Mouse (Mus musculus): ENCODE results near the gene Phf10.
"Not testable (repeated sequence)": the region's sequence is repeated elsewhere in the genome, so short reads cannot be mapped to it uniquely, and the experiment has no call there.

Phf10 gene

GRCm38 (mm10) chr17:14943009-14943728 lies 17.9 kb downstream of the Phf10 start, which contains the start of the genes Wdr27 and 1600012H06Rik:
TSS of gene Wdr27 (minus strand) at chr17:14943158.
TSS of gene 1600012H06Rik (plus strand) at chr17:14943184.
- peak; percentile 97 for DNase-seq

GRCm38 (mm10) chr17:14942181-14942580 lies 18.9 kb downstream of the Phf10 start:
- DNase-seq, result peak; percentile 36

GRCm38 (mm10) chr17:14935841-14936605 lies 25.1 kb downstream of the Phf10 start:
- no peak for DNase-seq

GRCm38 (mm10) chr17:14935280-14935679 lies 25.8 kb downstream of the Phf10 start:
- DNase-seq, result not testable (repeated sequence)

GRCm38 (mm10) chr17:14931469-14931868 lies 29.6 kb downstream of the Phf10 start:
- no peak for DNase-seq

- DNase-seq, result no peak
These were observed 30.4 kb downstream of the Phf10 start for GRCm38 (mm10) chr17:14930697-14931096.

GRCm38 (mm10) chr17:14928631-14929030 lies 32.4 kb downstream of the Phf10 start:
- no peak for DNase-seq

- no peak for DNase-seq
These were observed 33.3 kb downstream of the Phf10 start for GRCm38 (mm10) chr17:14927644-14928218.

GRCm38 (mm10) chr17:14921582-14921981 lies 39.5 kb downstream of the Phf10 start:
- DNase-seq, result no peak

- no peak for DNase-seq
These were observed 43.2 kb downstream of the Phf10 start for GRCm38 (mm10) chr17:14917866-14918265.

GRCm38 (mm10) chr17:14914401-14914800 lies 46.7 kb downstream of the Phf10 start:
- DNase-seq, result no peak

- DNase-seq, result no peak
These were observed 48.1 kb downstream of the Phf10 start for GRCm38 (mm10) chr17:14912981-14913380.

GRCm38 (mm10) chr17:14912420-14912819 lies 48.7 kb downstream of the Phf10 start:
- no peak for DNase-seq

- no peak for DNase-seq
These were observed 50.3 kb downstream of the Phf10 start for GRCm38 (mm10) chr17:14910771-14911170.

- no peak for DNase-seq
These were observed 51.7 kb downstream of the Phf10 start for GRCm38 (mm10) chr17:14909331-14909730.

- no peak for DNase-seq
These were observed 53.9 kb downstream of the Phf10 start for GRCm38 (mm10) chr17:14907136-14907535.

- DNase-seq, result no peak
These were observed 54.5 kb downstream of the Phf10 start for GRCm38 (mm10) chr17:14906611-14907010.

GRCm38 (mm10) chr17:14904637-14905265 lies 56.3 kb downstream of the Phf10 start:
- DNase-seq, result peak; percentile 41

GRCm38 (mm10) chr17:14904206-14904605 lies 56.9 kb downstream of the Phf10 start:
- DNase-seq, result no peak

GRCm38 (mm10) chr17:14903212-14903611 lies 57.9 kb downstream of the Phf10 start:
- DNase-seq, result no peak

GRCm38 (mm10) chr17:14898972-14899371 lies 62.1 kb downstream of the Phf10 start:
- no peak for DNase-seq

GRCm38 (mm10) chr17:14895058-14895457 lies 66.0 kb downstream of the Phf10 start:
- DNase-seq, result not testable (repeated sequence)
